Mouse (Mus musculus) spleen, adult 12 weeks (tissue): Measurements from ENCODE around the gene Pde4b.
A peak's percentile ranks its signal among the peaks of the same experiment; 100 is the strongest.

Experiments
- DNase-seq: peaks from one replicate; pipeline ENCODE4 v3.0.0; 2022; ENCODE audit warnings: low spot score

Pde4b gene

DNA sequence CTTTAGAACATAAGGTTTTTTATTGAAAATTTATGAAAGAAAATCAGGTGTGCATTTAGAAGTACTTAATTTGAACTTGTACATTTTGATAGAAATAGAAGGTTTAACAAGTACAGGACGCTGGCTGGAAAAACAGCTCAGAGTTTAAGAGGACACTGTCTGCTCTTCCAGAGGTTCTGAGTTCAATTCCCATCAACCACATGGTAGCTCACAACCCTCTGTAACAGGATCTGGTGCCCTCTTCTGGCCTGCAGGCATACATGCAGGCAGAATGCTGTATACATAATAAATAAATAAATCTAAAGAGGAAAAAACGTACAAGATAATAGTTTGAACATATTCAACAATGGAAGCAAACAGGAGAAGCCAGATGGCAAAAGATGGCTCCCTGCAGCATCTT is 420.4 kb downstream of the Pde4b start:
- DNase-seq: no peak

DNA sequence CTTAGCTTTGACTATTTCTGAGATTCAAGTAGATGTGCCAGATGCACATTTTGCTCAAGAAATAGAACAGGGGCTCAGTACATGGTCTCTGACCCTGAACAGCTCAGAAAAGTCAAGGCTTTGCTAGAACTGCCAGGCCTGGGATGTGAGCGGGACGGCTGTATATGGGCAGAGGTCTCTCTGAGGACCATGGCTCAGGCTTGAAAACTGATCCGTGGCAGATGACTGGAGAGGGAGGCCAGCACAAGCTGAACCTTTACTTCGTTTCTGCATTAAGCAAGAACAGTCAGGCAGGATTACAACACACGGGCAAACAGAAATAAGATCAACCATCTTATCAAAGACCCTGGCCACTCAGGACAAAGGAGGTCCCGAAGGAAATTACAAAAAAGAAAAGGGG is 422.7 kb downstream of the Pde4b start:
- DNase-seq: no peak

DNA sequence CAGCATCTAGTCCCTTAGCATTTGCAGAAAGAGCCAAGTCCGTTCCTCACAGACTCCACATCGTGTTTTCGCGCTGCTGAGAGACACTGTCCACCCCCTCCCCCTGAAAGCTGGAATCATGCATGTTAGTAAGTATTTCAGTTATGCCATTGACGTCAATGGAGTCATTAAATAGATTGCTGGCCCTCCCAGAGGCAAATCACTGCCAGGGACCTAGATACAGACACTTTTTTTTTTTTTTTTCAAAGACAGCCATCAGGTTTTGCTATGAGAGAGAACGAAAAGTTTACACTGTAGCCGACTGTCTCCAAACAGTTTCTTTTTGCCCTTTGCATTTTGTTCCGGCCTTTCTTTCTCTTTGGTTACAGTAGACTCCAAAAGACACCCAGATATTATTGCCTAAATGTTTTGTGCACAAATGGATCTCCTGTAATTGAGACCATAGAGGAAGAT is 423.6 kb downstream of the Pde4b start:
- no peak for DNase-seq

DNA sequence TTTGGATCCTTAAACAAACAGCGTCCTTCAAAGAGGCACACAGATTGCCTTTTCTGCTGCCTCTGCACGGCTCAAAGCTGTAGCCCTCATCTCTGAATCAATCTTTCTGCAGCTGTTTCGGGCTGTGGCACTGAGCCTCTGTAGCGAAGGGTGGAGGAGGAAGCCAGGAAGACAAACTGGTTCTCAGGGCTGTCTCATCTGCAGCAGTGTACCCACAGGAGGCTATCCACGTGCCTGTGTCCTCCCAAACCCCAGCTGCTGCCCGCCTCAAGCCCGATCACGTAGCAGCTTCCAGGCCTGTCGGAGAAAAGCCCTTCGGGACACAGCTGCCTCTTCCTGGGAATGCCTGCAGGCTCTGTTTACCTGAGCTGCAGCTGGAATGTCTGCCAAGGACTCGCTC is 424.2 kb downstream of the Pde4b start:
- no peak for DNase-seq

DNA sequence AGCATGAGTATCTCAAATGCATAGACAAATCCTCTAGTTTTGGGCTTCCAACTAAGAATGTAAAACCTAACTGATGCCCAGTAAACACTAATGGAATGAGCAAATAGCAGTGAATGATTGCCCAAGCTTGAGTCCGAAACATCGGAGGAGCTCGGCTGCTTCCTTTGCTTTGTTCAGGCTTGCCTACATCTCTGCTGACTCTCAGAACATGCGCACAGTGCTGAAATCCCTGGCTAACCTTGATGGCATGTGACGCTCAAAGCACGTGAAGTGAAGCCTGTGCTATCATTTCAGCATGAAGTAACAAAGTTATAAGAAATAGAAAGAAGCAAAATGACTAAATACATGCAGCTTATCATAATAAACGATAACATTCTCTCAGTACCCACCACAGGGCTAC is 425.6 kb downstream of the Pde4b start:
- no peak for DNase-seq

DNA sequence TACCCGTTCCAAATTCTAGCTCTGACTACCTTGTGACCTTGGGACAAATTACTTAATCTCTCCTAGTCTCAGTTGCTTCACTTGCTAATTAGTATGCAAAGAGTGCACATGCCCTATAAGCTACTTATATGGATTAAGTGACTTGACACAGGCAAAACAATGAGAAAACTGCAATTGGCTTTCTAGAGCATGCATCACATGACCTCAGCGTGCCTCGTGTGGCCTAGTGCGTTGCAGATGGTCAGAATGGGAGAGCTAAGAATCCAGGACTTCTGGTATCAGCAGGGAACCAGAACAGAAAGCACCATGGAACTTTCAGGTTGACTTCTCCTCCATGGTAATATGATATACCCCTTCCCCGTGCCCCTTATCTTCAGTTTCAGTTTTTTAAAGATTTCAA is 426.2 kb downstream of the Pde4b start:
- DNase-seq: no peak

DNA sequence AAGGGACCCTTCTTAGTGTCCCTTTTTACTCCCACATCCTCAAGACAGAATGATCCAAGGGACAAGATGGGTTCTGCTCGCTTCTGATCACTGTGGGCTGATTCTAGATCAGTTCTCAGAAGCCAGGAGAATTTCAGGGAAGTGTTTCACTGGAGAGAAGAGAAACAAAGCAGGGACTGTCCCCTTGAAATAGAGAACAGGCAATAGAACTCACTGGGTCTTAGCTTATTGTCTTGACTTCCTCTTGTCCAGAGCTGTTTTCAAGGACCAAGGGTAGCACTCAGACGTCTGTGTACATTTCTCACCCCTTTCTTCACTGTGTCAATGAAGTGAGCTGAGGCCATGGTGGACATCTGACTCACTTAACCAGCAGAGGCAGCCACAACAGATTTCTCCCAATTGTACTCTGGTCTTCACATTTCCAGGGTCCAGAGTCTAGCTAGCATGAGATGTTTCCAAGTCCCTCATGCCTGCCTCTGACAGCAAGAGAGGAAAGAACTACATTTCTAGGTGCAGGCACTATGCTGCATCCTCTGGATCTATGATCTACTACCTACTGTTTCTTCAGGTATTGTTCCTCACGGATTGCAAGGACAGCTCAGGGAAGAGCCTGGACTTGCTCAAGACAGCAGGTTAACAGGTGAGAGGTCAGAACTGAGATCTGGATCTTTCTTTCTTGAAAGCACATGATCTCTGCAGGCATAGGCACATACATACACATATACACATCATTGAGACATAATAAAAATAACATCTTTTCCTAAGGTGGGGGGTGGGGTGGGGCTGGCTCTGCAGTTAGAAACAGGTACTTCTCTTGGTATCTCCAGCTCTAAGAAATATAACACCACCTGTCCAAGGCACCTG is 427.9 kb downstream of the Pde4b start:
- no peak for DNase-seq

DNA sequence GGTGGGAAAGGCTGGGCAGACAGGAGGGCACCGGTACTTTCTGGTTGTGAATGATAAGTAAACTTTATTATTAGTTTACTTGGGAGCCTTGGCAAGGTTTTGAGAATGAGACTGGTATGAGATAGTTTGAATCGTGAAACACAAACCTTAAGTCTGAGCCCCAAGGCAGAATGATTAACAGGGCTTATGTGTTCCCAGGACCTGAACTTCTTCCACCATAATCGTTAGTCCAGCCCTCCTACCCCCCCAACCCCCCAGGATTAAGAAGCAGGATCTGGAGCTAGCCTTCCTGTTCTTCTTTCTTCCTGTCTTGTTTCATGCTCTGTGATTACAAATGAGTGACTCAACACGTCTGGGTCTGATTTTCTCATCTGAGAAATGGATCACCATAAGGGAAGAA is 429.1 kb downstream of the Pde4b start:
- DNase-seq: no peak

DNA sequence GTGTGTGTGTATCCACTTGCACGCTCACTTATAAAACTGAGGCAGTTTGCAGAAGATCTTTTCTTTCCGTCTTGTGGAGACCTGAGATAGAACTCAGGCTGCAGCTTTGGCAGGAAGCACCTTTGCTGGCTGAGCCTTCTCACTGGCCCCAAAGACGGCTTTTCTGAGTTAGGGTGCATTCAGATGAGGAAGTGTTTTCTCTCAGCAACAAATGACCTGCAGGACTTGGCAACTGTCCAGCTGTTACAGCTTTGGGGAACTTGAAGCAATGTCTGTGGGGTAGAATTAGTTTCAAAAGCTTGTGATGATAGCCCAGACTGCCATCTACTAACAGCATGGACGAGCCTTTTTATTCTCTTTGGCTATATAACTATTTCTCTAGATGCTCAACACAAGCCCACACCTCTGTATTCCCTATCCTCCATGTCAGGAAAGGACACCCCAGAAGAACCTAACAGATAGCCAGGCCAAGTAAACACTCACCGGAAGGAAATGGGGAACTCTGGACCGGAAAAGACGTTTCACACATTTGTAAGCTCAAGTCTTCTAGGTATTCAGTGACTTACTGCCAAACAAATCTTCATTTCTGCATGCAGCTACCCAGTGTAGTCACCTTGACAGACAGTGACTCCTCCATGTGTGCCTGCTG is 429.8 kb downstream of the Pde4b start:
- DNase-seq: peak; percentile 55

DNA sequence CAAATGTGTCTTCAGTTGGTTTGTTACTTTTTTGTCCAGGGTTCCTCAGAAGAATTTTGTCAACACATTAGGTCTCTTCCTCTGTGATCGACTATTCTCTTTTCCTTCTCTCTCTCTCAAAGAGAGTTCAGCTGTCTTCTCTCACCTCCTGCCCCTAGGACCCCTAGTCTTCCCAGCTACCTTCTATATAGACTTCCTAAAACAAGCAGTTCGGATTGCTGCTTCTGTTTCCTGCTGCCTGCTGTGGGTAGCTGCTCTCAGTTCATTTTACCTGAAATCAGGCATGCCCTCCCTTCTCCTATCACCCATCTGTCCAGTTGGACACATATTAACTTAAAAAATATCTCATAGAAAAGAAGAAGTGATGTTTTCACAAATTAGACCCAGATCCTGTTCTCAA is 430.3 kb downstream of the Pde4b start:
- DNase-seq: no peak

DNA sequence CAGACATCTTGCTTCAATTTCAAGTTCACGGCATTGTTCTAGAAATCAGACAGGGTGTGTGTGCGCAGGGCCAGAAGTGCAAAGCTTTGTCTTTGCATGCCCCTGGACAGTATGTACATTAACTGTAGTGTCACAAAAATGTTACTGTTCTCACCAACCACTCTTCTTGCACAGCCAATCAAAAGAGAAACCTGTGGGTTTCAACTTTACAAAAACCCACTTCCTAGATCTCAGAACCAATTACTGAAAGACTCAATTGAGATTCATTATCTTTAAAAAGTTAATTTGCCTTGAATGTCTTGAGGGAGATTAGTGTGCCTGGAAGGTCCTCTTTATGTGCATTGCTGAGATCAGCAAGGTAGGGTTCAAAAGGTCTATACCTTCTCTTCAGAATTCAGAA is 431.0 kb downstream of the Pde4b start:
- DNase-seq: no peak

DNA sequence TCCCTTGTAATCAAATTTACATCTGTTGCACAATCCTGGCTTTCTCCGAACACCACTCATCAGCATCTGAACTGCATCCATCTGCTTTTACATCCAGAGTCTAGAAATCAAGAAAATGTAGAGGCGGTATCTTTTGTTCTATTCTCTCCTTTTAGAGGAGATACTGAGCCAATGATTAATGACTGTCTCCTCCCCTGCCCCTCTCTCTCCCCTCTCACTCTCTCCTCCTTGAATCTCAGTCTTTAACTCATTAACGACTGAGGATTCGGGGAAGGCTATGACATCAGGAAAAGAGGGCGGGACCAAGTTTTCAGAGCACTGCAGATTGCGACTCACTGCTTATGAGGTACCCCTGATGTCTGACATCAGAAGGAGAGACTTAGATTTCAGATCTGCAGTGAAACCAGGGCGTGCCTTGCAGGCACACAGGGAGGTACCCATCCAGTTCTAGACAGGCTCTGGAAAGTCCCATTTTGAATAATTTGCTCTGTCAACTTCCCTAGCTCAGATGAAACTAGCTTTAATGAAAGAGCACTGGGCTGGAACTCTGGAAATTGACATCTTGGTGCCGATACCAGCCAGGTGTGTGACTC is 433.4 kb downstream of the Pde4b start:
- DNase-seq: no peak

DNA sequence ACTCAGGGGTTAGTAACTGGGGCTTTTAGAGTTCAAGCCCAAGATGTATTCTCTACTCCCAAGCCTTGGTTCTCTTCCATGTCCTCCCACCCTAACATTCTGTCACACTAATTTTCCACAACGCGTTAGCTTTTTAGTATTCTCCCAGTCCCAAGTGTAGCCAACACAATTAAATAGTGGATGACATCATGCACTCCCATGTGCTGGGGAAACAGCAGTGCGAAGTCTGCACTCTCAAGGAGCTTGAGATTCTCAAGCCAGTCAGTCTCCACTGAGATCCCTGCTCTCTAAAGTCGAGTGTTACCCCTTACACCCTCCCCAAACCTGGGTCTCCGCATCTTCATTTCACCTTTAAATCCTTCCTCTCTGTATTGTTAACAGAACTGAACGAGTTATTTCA is 434.1 kb downstream of the Pde4b start:
- no peak for DNase-seq

DNA sequence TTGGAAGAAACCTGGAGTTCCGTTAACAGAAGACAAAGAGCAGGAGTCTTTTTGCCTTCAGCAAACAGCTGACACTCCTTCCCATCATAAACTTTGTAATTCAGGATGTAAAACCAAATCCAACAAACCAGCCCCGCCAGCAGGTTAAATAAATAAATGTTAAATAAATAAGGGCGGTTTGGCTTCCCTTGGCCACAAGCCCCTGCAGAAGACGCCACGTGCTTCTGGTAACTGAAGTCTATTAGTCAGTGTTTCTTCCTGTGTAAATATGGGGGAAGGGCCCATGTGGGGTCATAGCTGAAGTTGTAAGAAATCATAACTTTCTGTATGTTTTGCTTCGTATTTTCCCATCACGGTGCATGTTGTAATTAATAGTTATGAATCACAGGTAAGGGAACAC is 440.0 kb downstream of the Pde4b start:
- DNase-seq: no peak

DNA sequence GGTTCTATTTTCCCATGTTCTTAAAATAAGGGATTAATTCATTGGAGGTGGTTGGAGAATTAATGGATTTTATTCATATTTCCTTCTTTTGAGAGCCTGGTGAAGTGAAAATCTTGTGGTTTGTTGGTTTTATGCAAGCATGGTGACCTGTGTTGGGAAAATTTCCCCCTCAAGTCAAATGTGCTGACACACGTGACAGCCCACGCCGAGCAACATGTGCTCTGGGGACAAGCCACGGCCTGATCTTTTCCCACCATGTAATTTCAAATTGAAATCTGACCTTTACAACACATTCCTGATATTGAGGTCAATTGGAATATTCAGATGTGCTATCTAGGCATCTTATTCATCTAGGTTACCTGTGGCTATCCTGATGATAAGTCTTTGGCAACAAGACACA is 443.5 kb downstream of the Pde4b start:
- no peak for DNase-seq

DNA sequence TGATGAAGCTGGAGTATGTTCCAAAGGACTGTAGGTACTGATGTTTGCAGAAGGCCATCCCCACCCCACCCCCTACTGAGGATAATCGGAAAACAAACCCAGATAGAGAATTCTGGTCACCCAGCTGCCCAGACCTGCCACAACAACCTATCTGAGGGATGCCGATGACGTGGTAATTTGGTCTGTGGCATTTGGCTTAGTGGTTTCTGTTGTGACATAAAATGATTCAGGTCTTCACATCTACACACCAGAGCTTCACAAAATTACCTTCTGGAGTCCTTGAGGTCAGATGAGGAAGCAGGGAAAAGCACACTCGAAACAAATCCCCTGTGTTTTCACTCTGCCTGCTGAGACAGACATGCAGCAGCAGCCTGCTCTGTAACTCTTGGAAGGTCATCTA is 444.4 kb downstream of the Pde4b start:
- DNase-seq: no peak

DNA sequence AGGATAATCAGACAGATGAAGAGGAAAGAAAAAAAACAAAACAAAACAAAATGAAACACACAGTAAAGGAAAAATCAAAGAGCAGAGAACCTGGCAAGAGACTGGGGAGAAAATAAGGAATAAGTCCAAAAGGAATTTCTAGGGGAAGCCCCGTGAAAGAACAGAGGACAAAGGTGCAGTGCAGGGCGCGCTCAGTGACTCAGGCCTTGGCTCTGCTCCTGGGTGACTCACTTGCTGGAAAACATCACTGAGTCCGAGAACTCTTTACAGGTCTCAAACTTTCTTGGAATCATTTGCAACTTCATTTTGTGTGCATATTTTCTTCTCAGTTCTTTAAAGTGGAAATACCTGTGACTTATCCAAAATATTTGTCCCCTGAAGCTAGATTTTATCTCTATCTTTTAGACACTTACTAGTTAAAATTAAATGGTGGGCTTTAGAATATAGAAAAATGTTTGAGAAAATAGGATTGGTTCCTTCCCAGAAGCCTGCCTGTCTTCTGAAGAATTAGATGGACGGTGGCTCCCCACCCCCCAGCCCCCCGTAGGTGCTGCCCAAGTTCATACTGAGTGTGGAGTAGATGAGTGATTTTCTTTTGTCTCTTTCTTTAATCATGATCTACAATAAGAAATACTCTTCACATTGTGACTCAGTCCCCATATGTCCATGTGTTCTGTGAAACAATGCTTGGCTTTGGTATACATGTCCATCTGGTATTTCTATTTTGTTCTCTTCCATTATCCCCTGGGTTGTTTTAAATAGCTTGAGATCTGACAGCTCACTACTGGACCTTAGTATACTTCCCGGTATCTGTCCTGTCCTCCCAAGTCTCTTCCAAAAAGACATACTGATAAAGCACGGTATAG is 446.1 kb downstream of the Pde4b start:
- no peak for DNase-seq

DNA sequence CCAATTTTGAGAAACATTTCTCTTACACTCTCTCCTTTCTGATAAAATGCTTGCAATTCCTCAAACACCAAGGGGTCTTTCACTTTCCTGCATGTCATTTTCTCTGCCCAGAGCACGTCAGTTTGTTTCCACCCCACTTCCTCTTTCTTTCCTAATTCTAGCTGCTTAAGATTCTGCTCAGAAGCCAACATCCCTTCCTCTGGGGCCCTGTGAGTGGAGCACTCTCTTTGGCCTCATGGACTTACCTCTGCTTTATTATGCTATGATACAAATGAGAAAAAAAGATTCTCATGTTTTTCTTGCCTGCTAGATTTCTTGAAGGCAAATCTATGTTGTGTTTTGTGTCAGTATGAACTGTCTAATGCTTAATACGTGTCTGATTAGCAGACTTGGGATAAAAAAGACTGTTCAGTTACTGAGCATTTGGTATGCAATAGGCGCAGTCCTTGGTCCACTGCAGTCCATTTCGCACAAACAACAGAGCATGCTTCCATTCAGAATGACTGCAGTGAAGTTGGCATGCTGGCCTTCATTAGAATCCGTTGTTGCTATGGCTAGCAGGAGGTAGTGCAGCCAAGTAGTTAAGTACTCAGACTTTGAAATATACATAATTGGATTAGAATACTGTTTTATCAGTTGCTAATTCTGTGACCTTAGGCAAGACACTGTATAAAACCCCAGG is 446.8 kb downstream of the Pde4b start:
- DNase-seq: no peak

DNA sequence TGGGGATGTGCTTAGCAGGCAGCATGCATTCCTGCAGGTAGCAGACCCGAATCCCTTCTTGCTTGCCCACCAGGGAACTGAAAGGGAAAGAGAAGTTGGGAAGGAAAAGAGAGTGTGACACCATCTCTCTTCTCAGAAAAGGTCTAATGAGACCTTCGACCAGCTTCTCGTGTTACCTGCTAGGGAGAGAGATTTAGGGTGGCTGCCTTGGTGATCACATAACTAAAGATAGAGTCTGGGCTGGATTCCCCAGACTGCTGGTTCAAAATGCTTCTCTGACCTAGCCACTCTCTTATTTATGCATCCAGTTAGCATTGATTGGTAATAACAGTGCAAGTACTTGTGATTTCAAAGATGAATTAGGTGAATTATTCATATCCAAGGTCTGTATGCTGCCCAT is 448.5 kb downstream of the Pde4b start:
- no peak for DNase-seq

DNA sequence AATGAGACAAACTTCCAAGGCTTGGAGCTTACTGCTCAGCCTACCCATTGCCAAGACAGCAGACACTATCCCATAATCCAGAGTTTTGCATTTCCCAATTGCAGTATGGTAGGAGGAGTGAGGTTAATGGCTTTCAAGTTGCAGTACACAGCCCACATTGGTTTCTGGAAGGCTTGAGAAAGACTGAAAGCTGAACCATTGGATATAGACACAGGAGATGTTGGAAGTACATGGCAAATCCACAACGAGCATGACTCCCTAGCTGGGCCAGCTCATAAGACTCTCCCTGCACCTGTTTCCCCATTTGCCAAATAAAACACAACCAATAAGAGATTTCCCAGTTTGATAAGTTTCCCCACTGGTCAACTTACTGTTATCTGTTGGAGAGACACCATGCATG is 450.9 kb downstream of the Pde4b start:
- DNase-seq: no peak

DNA sequence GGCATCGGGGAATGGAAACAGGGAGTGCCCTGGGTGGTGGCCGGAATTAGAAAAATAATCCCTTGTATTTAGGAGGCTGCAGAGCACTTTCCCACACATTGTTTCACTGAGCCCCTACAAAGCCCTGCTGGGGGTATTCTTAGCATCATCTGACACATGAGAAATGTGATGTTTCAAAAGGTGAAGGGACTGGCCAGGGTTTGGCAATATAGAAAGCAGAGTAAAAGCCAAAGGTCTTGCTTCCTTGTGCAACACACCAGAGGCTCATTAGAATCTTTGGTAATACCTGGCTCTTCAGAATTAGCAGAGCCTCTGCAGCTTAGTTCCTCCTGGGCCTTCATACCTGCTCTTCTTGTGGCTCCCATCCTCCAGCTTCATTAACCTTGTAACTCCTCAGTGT is 451.4 kb downstream of the Pde4b start:
- no peak for DNase-seq
